Mouse (Mus musculus) urinary bladder, postnatal 10 days (tissue): Measurements from ENCODE around the gene Il17re.

ENCODE experiments used
- DNase-seq: peaks from one replicate; pipeline ENCODE4 v3.0.0; 2022; ENCODE audit warnings: low spot score

The Il17re gene

GRCm38 (mm10) chr6:113443091-113443490 is 15.2 kb upstream of the Il17re start:
- DNase-seq = no peak

GRCm38 (mm10) chr6:113444207-113444965 is 13.9 kb upstream of the Il17re start:
- no peak for DNase-seq

- DNase-seq = no peak
Measured at GRCm38 (mm10) chr6:113447639-113448038, 10.6 kb upstream of the Il17re start.

- DNase-seq = no peak
Measured at GRCm38 (mm10) chr6:113451839-113452238, 6.4 kb upstream of the Il17re start.

GRCm38 (mm10) chr6:113455007-113455406 is 3.3 kb upstream of the Il17re start:
- no peak for DNase-seq

GRCm38 (mm10) chr6:113458635-113459034 is 351 bp downstream of the Il17re start:
- DNase-seq = no peak

- DNase-seq = no peak
Measured at GRCm38 (mm10) chr6:113464040-113464439, 5.8 kb downstream of the Il17re start.

- no peak for DNase-seq
Measured at GRCm38 (mm10) chr6:113465602-113466001, 7.3 kb downstream of the Il17re start.

GRCm38 (mm10) chr6:113468512-113468911 is 10.2 kb downstream of the Il17re start:
- no peak for DNase-seq

- DNase-seq = no peak
Measured at GRCm38 (mm10) chr6:113469021-113469420, 10.7 kb downstream of the Il17re start.

GRCm38 (mm10) chr6:113469432-113469831 is 11.1 kb downstream of the Il17re start:
- DNase-seq = no peak

- DNase-seq = no peak
Measured at GRCm38 (mm10) chr6:113471297-113471936, 13.1 kb downstream of the Il17re start, which contains the start of gene Il17rc. Gene Il17rc, plus strand, starts transcription at chr6:113471427.

GRCm38 (mm10) chr6:113472061-113472460 is 13.8 kb downstream of the Il17re start:
- no peak for DNase-seq

- DNase-seq = no peak
Measured at GRCm38 (mm10) chr6:113473246-113473645, 15.0 kb downstream of the Il17re start.

- DNase-seq = no peak
Measured at GRCm38 (mm10) chr6:113473715-113474114, 15.4 kb downstream of the Il17re start.

GRCm38 (mm10) chr6:113477353-113477752 is 19.1 kb downstream of the Il17re start:
- no peak for DNase-seq

- DNase-seq = no peak
Measured at GRCm38 (mm10) chr6:113478906-113479305, 20.6 kb downstream of the Il17re start.

- DNase-seq = no peak
Measured at GRCm38 (mm10) chr6:113480555-113481373, 22.5 kb downstream of the Il17re start.

- no peak for DNase-seq
Measured at GRCm38 (mm10) chr6:113482477-113483099, 24.3 kb downstream of the Il17re start.

GRCm38 (mm10) chr6:113483100-113483615 is 24.9 kb downstream of the Il17re start, which contains the start of gene Creld1:
Gene Creld1, plus strand, starts transcription at chr6:113483297.
- peak; percentile 77 for DNase-seq

GRCm38 (mm10) chr6:113483729-113484128 is 25.4 kb downstream of the Il17re start:
- no peak for DNase-seq

GRCm38 (mm10) chr6:113487125-113487576 is 28.9 kb downstream of the Il17re start:
- no peak for DNase-seq
